Mouse (Mus musculus): ENCODE data around the gene Ptch1. TPM values are rescaled to one million over a fixed set of nuclear protein-coding genes. Genes with fewer than 3 reads are reported as not detected.

Ptch1 gene
- total and polyA plus RNA-seq, 3 experiments: 11.9 to 56.7 (median 40.8) TPM

DNA sequence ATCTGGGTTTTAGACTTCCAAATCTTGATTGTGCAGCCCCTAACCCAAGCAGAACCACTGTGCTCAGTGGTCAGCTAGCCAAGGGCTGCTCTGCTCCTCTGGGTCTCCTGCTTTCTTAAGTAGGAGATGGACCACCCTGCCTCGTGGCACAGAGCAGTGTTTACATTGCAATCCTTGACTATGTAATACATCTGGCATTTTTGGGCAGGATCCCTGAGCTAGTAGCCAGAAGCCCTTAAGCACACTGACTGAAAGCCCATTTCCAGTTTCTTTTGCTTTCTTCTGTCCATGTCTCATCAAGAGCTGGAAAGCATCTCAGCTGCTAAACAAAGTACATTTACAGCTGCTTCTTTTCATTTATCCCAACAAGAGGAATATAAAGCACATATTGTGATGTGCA is 17.0 kb downstream of the Ptch1 start:
- no peak for ATAC-seq (ENCODE audit: extremely low read depth, insufficient number of reproducible peaks, low FRiP score, poor library complexity, severe bottlenecking)
- DNase-seq (ENCODE audit: low spot score): no peak
- no peaks in the 10 kb centered on the region for H3K9me3 ChIP-seq (replicated peaks)
- no peak overlapping the region for H3K4me3 ChIP-seq (ENCODE audit: low read depth, low read length)
- peaks cover 91% of the 10 kb centered on the region for H3K36me3 ChIP-seq (replicated peaks)
- TF ChIP-seq CTCF (IDR thresholded peaks at IDR 0.05; ENCODE audit: low read depth, low read length): no peak
- no peak for TF ChIP-seq GATA2 (IDR thresholded peaks at IDR 0.05; ENCODE audit: borderline replicate concordance, low read depth, low read length)
- no peak for TF ChIP-seq POLR2AphosphoS5 (IDR thresholded peaks at IDR 0.05; ENCODE audit: insufficient replicate concordance, low read depth, low read length)
- no peak for TF ChIP-seq GATA1 (IDR thresholded peaks at IDR 0.05; ENCODE audit: borderline replicate concordance, low read length)
- no peak for TF ChIP-seq TAL1 (conservative IDR thresholded peaks at IDR 0.05; ENCODE audit: low read depth, low read length)
- H3K4me1 ChIP-seq (ENCODE audit: insufficient read depth, low read depth, low read length): peaks cover 56% of the 10 kb centered on the region
- H3K27me3 ChIP-seq (ENCODE audit: insufficient read depth, low read length): no peaks in the 10 kb centered on the region

- H3K27me3 ChIP-seq (ENCODE audit: insufficient read depth, low read length): no peaks in the 10 kb centered on the region
- TF ChIP-seq GATA2 (IDR thresholded peaks at IDR 0.05; ENCODE audit: borderline replicate concordance, low read depth, low read length) (no peak), GATA1 (IDR thresholded peaks at IDR 0.05; ENCODE audit: borderline replicate concordance, low read length) (no peak), CTCF (IDR thresholded peaks at IDR 0.05; ENCODE audit: low read depth, low read length) (no peak), TAL1 (conservative IDR thresholded peaks at IDR 0.05; ENCODE audit: low read depth, low read length) (no peak), POLR2AphosphoS5 (IDR thresholded peaks at IDR 0.05; ENCODE audit: insufficient replicate concordance, low read depth, low read length) (no peak)
- DNase-seq (ENCODE audit: low spot score) (no peak), ATAC-seq (ENCODE audit: extremely low read depth, insufficient number of reproducible peaks, low FRiP score, poor library complexity, severe bottlenecking) (no peak)
- peaks cover 53% of the 10 kb centered on the region for H3K4me1 ChIP-seq (ENCODE audit: insufficient read depth, low read depth, low read length)
- no peaks in the 10 kb centered on the region for H3K9me3 ChIP-seq (replicated peaks)
- peaks cover 91% of the 10 kb centered on the region for H3K36me3 ChIP-seq (replicated peaks)
- no peak overlapping the region for H3K4me3 ChIP-seq (ENCODE audit: low read depth, low read length)
Measured at GRCm38 (mm10) chr13:63555885-63556284, 17.5 kb downstream of the Ptch1 start.

GRCm38 (mm10) chr13:63554569-63554968 is 18.8 kb downstream of the Ptch1 start:
- DNase-seq (ENCODE audit: low spot score) (no peak), ATAC-seq (ENCODE audit: extremely low read depth, insufficient number of reproducible peaks, low FRiP score, poor library complexity, severe bottlenecking) (no peak)
- Histone ChIP-seq H3K27me3 (ENCODE audit: insufficient read depth, low read length) (no peaks in the 10 kb centered on the region), H3K9me3 (replicated peaks) (no peaks in the 10 kb centered on the region), H3K4me1 (ENCODE audit: insufficient read depth, low read depth, low read length) (peaks cover 52% of the 10 kb centered on the region), H3K36me3 (replicated peaks) (peaks cover 89% of the 10 kb centered on the region), H3K4me3 (ENCODE audit: low read depth, low read length) (no peak overlapping the region)
- TF ChIP-seq TAL1 (conservative IDR thresholded peaks at IDR 0.05; ENCODE audit: low read depth, low read length) (no peak), POLR2AphosphoS5 (IDR thresholded peaks at IDR 0.05; ENCODE audit: insufficient replicate concordance, low read depth, low read length) (no peak), CTCF (IDR thresholded peaks at IDR 0.05; ENCODE audit: low read depth, low read length) (no peak), GATA2 (IDR thresholded peaks at IDR 0.05; ENCODE audit: borderline replicate concordance, low read depth, low read length) (no peak), GATA1 (IDR thresholded peaks at IDR 0.05; ENCODE audit: borderline replicate concordance, low read length) (no peak)

DNA sequence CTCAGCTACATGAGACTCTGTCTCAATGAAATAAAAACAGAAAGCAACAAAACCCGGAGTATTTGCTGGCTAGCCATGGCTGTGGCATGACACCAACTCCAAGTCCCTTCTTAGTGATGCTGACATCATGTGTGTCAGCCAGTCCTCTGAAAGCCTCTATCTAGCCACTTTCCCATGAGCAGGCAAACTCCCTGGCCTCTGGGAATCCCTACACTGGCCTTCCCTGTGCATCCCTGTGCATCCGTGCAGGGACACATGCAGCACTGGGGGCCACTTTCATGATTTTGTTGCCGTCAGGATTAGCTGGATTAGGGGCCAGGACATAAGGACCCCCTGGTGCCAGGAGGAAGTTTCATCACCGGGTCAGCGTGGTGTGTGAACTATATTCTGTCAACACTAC is 20.0 kb downstream of the Ptch1 start:
- DNase-seq (ENCODE audit: low spot score): no peak
- no peaks in the 10 kb centered on the region for H3K27me3 ChIP-seq (ENCODE audit: insufficient read depth, low read length)
- H3K4me1 ChIP-seq (ENCODE audit: insufficient read depth, low read depth, low read length): peaks cover 44% of the 10 kb centered on the region
- ATAC-seq (ENCODE audit: extremely low read depth, insufficient number of reproducible peaks, low FRiP score, poor library complexity, severe bottlenecking): no peak
- no peak for TF ChIP-seq CTCF (IDR thresholded peaks at IDR 0.05; ENCODE audit: low read depth, low read length)
- H3K9me3 ChIP-seq (replicated peaks): no peaks in the 10 kb centered on the region
- H3K36me3 ChIP-seq (replicated peaks): peaks cover 89% of the 10 kb centered on the region
- no peak overlapping the region for H3K4me3 ChIP-seq (ENCODE audit: low read depth, low read length)

GRCm38 (mm10) chr13:63552291-63552932 is 21.0 kb downstream of the Ptch1 start:
- DNase-seq (ENCODE audit: low spot score) (no peak), ATAC-seq (ENCODE audit: extremely low read depth, insufficient number of reproducible peaks, low FRiP score, poor library complexity, severe bottlenecking) (no peak)
- TF ChIP-seq POLR2AphosphoS5 (IDR thresholded peaks at IDR 0.05; ENCODE audit: insufficient replicate concordance, low read depth, low read length): no peak
- no peak for TF ChIP-seq GATA1 (IDR thresholded peaks at IDR 0.05; ENCODE audit: borderline replicate concordance, low read length)
- no peak for TF ChIP-seq TAL1 (conservative IDR thresholded peaks at IDR 0.05; ENCODE audit: low read depth, low read length)
- no peak for TF ChIP-seq GATA2 (IDR thresholded peaks at IDR 0.05; ENCODE audit: borderline replicate concordance, low read depth, low read length)
- no peak for TF ChIP-seq CTCF (IDR thresholded peaks at IDR 0.05; ENCODE audit: low read depth, low read length)
- Histone ChIP-seq H3K27me3 (ENCODE audit: insufficient read depth, low read length) (no peaks in the 10 kb centered on the region), H3K4me1 (ENCODE audit: insufficient read depth, low read depth, low read length) (peaks cover 36% of the 10 kb centered on the region), H3K4me3 (ENCODE audit: low read depth, low read length) (0 out of 2 replicates have a peak overlapping the region, but pooled peaks have one; percentile 5), H3K9me3 (replicated peaks) (no peaks in the 10 kb centered on the region), H3K36me3 (replicated peaks) (peaks cover 88% of the 10 kb centered on the region)

DNA sequence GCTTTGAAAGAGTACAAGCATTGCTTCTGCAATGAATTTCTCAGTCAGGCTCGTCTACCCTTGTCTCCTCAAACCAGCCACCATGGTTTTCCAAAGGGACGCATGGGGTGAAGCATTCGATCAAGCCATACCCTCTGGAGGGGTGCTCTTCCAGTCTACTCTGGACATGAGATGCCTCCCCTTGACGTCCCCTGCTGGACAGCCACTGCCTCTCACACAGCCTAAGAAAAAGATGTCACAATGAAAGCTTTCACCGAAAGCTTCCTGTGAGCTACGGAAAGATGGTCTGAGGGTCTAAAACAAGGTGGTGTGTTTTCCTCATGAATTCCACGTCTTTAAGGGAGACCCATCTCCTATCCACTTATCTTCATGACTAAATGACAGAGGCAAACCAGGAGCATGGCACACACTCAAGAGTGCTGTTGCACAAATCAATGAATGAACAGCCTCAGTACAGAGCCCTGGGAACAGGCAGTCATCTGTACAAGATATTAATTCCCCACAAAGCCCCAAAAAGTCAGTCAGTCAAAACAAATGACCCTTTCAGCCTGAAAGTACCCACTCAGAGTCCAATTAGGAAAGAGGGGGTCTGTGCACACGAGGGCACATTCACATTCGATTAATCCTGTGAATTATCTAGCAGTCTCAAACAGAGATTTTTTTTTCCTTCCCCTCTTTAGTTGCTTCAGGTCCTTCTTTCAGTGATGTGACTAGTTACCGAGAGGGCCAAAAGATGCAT is 21.7 kb downstream of the Ptch1 start:
- H3K36me3 ChIP-seq (replicated peaks): peaks cover 89% of the 10 kb centered on the region
- no peak overlapping the region for H3K4me3 ChIP-seq (ENCODE audit: low read depth, low read length)
- no peak for ATAC-seq (ENCODE audit: extremely low read depth, insufficient number of reproducible peaks, low FRiP score, poor library complexity, severe bottlenecking)
- no peak for DNase-seq (ENCODE audit: low spot score)
- no peaks in the 10 kb centered on the region for H3K27me3 ChIP-seq (ENCODE audit: insufficient read depth, low read length)
- H3K9me3 ChIP-seq (replicated peaks): no peaks in the 10 kb centered on the region
- TF ChIP-seq GATA2 (IDR thresholded peaks at IDR 0.05; ENCODE audit: borderline replicate concordance, low read depth, low read length) (no peak), GATA1 (IDR thresholded peaks at IDR 0.05; ENCODE audit: borderline replicate concordance, low read length) (no peak), CTCF (IDR thresholded peaks at IDR 0.05; ENCODE audit: low read depth, low read length) (no peak), POLR2AphosphoS5 (IDR thresholded peaks at IDR 0.05; ENCODE audit: insufficient replicate concordance, low read depth, low read length) (no peak), TAL1 (conservative IDR thresholded peaks at IDR 0.05; ENCODE audit: low read depth, low read length) (no peak)
- peaks cover 34% of the 10 kb centered on the region for H3K4me1 ChIP-seq (ENCODE audit: insufficient read depth, low read depth, low read length)

Data from G1E (cell line).